Mouse (Mus musculus) splenic B cell, adult 2 months (primary cell): ENCODE measurements around the gene Lrrc28.
A peak's percentile ranks its signal among the peaks of the same experiment; 100 is the strongest.
"Not testable (repeated sequence)": the region's sequence is repeated elsewhere in the genome, so short reads cannot be mapped to it uniquely, and the experiment has no call there.

Experiments used
- DNase-seq: peaks from one replicate; pipeline ENCODE4 v3.0.0-alpha.2; 2011; ENCODE audit warnings: low read depth, low spot score
- H3K27me3 ChIP-seq: 2 replicates; pipeline ENCODE4 v1.6.1; 2012; ENCODE audit warnings: mild to moderate bottlenecking, low read length, moderate library complexity, mixed read lengths; ENCODE audit not compliant: control insufficient read depth, poor library complexity, insufficient read depth, severe bottlenecking
- H3K36me3 ChIP-seq: 2 replicates; pipeline ENCODE4 v1.6.1; 2012; ENCODE audit warnings: mild to moderate bottlenecking, low read length, moderate library complexity, mixed read lengths; ENCODE audit not compliant: control insufficient read depth, poor library complexity, insufficient read depth, severe bottlenecking

The Lrrc28 gene

GRCm38 (mm10) chr7:67549073-67549561 lies 96.0 kb downstream of the Lrrc28 start:
- peak; percentile 46 for DNase-seq

GRCm38 (mm10) chr7:67548599-67549041 lies 96.4 kb downstream of the Lrrc28 start:
- DNase-seq = no peak
- H3K36me3 ChIP-seq = 0 out of 2 replicates have a peak, but pooled peaks cover 2% of the 10 kb centered on the region
- no peaks in the 10 kb centered on the region for H3K27me3 ChIP-seq

More at GRCm38 (mm10) chr7:67549073-67549561, 96.0 kb downstream of the Lrrc28 start:
- no peaks in the 10 kb centered on the region for H3K27me3 ChIP-seq
- 0 out of 2 replicates have a peak, but pooled peaks cover 2% of the 10 kb centered on the region for H3K36me3 ChIP-seq

GRCm38 (mm10) chr7:67546282-67546681 lies 98.8 kb downstream of the Lrrc28 start:
- peak; percentile 68 for DNase-seq
- H3K27me3 ChIP-seq = no peaks in the 10 kb centered on the region
- 0 out of 2 replicates have a peak, but pooled peaks cover 2% of the 10 kb centered on the region for H3K36me3 ChIP-seq

- Histone ChIP-seq H3K36me3 (0 out of 2 replicates have a peak, but pooled peaks cover 2% of the 10 kb centered on the region), H3K27me3 (no peaks in the 10 kb centered on the region)
- no peak for DNase-seq
These were observed 100.5 kb downstream of the Lrrc28 start for GRCm38 (mm10) chr7:67544586-67544985.

GRCm38 (mm10) chr7:67543641-67544040 lies 101.4 kb downstream of the Lrrc28 start:
- Histone ChIP-seq H3K27me3 (no peaks in the 10 kb centered on the region), H3K36me3 (0 out of 2 replicates have a peak, but pooled peaks cover 2% of the 10 kb centered on the region)
- DNase-seq = no peak

- no peaks in the 10 kb centered on the region for H3K36me3 ChIP-seq
- H3K27me3 ChIP-seq = no peaks in the 10 kb centered on the region
- no peak for DNase-seq
These were observed 108.3 kb downstream of the Lrrc28 start for GRCm38 (mm10) chr7:67536588-67537372.

GRCm38 (mm10) chr7:67535941-67536340 lies 109.1 kb downstream of the Lrrc28 start:
- no peak for DNase-seq
- no peaks in the 10 kb centered on the region for H3K27me3 ChIP-seq
- no peaks in the 10 kb centered on the region for H3K36me3 ChIP-seq

- no peak for DNase-seq
- Histone ChIP-seq H3K27me3 (no peaks in the 10 kb centered on the region), H3K36me3 (peaks cover 5% of the 10 kb centered on the region; the same call in 1 of the 2 replicates)
These were observed 114.1 kb downstream of the Lrrc28 start for GRCm38 (mm10) chr7:67530981-67531380.

- peaks cover 5% of the 10 kb centered on the region; the same call in 1 of the 2 replicates for H3K36me3 ChIP-seq
- H3K27me3 ChIP-seq = no peaks in the 10 kb centered on the region
- no peak for DNase-seq
These were observed 115.7 kb downstream of the Lrrc28 start for GRCm38 (mm10) chr7:67529381-67529780.

- DNase-seq = no peak
- H3K36me3 ChIP-seq = peaks cover 5% of the 10 kb centered on the region; the same call in 1 of the 2 replicates
These were observed 116.2 kb downstream of the Lrrc28 start for GRCm38 (mm10) chr7:67528821-67529221.

GRCm38 (mm10) chr7:67528063-67528811 lies 116.8 kb downstream of the Lrrc28 start:
- Histone ChIP-seq H3K27me3 (no peaks in the 10 kb centered on the region), H3K36me3 (peaks cover 5% of the 10 kb centered on the region; the same call in 1 of the 2 replicates)
- no peak for DNase-seq

More at GRCm38 (mm10) chr7:67528821-67529221, 116.2 kb downstream of the Lrrc28 start:
- no peaks in the 10 kb centered on the region for H3K27me3 ChIP-seq

GRCm38 (mm10) chr7:67525886-67526580 lies 119.0 kb downstream of the Lrrc28 start:
- DNase-seq = no peak
- peaks cover 5% of the 10 kb centered on the region; the same call in 1 of the 2 replicates for H3K36me3 ChIP-seq
- no peaks in the 10 kb centered on the region for H3K27me3 ChIP-seq

- H3K36me3 ChIP-seq, H3K27me3 ChIP-seq, DNase-seq: not testable (repeated sequence)
These were observed 121.0 kb downstream of the Lrrc28 start for GRCm38 (mm10) chr7:67524069-67524468.

- Histone ChIP-seq H3K36me3 (no peaks in the 10 kb centered on the region), H3K27me3 (no peaks in the 10 kb centered on the region)
- DNase-seq = no peak
These were observed 121.7 kb downstream of the Lrrc28 start for GRCm38 (mm10) chr7:67523400-67523799.
